Mouse (Mus musculus): ENCODE measurements at regions not wholly inside any gene's neighbourhood (a gene's known extent, or its start where the extent isn't known, plus 50 kb on each side); places are given as distances from the start of the nearest gene placed in this dataset.

- Histone ChIP-seq H3K4me2 (no peak overlapping the region), H3K27me3 (no peaks in the 10 kb centered on the region), H3K27ac (no peak overlapping the region), H3K9ac (no peak overlapping the region), H3K36me3 (no peaks in the 10 kb centered on the region), H3K9me3 (no peaks in the 10 kb centered on the region), H3K4me3 (no peak overlapping the region), H3K4me1 (no peaks in the 10 kb centered on the region)
- WGBS: 88% methylated on average over 6 of the region's 6 CpGs
- ATAC-seq (ENCODE audit: insufficient number of reproducible peaks, low FRiP score, low TSS enrichment, low read depth): no peak
Observed at GRCm38 (mm10) chr9:41400950-41401349, 239.5 kb upstream of the Ubash3b start.

- no peak overlapping the region for H3K27ac ChIP-seq
Observed at GRCm38 (mm10) chr9:41395471-41395870, 234.0 kb upstream of the Ubash3b start.

GRCm38 (mm10) chr9:41391591-41392320 lies 230.3 kb upstream of the Ubash3b start:
- no peak for ATAC-seq (ENCODE audit: insufficient number of reproducible peaks, low FRiP score, low TSS enrichment, low read depth)
- H3K9ac ChIP-seq: no peak overlapping the region
- H3K27ac ChIP-seq: no peak overlapping the region
- H3K9me3 ChIP-seq: no peaks in the 10 kb centered on the region
- H3K4me3 ChIP-seq: no peak overlapping the region
- no peaks in the 10 kb centered on the region for H3K27me3 ChIP-seq
- no peaks in the 10 kb centered on the region for H3K4me1 ChIP-seq
- H3K36me3 ChIP-seq: no peaks in the 10 kb centered on the region; the same call in 1 of the 2 replicates
- WGBS: 59% methylated on average over 6 of the region's 6 CpGs
- H3K4me2 ChIP-seq: no peak overlapping the region

More at GRCm38 (mm10) chr9:41395471-41395870, 234.0 kb upstream of the Ubash3b start:
- no peak overlapping the region for H3K9ac ChIP-seq
- H3K4me3 ChIP-seq: no peak overlapping the region
- ATAC-seq (ENCODE audit: insufficient number of reproducible peaks, low FRiP score, low TSS enrichment, low read depth): no peak
- no peaks in the 10 kb centered on the region for H3K27me3 ChIP-seq
- H3K4me1 ChIP-seq: no peaks in the 10 kb centered on the region
- H3K4me2 ChIP-seq: no peak overlapping the region
- H3K36me3 ChIP-seq: no peaks in the 10 kb centered on the region; the same call in 1 of the 2 replicates
- 30% methylated on average over 4 of the region's 4 CpGs for WGBS
- H3K9me3 ChIP-seq: no peaks in the 10 kb centered on the region

GRCm38 (mm10) chr9:41379283-41379682 lies 217.8 kb upstream of the Ubash3b start:
- Histone ChIP-seq H3K4me3 (no peak overlapping the region), H3K27me3 (no peaks in the 10 kb centered on the region), H3K4me2 (no peak overlapping the region), H3K9me3 (no peaks in the 10 kb centered on the region), H3K4me1 (peaks cover 35% of the 10 kb centered on the region), H3K9ac (no peak overlapping the region), H3K27ac (0 out of 2 replicates have a peak overlapping the region, but pooled peaks have one; percentile 23), H3K36me3 (no peaks in the 10 kb centered on the region)
- WGBS: 88% methylated on average over 1 of the region's 1 CpGs
- ATAC-seq (ENCODE audit: insufficient number of reproducible peaks, low FRiP score, low TSS enrichment, low read depth): no peak

DNA sequence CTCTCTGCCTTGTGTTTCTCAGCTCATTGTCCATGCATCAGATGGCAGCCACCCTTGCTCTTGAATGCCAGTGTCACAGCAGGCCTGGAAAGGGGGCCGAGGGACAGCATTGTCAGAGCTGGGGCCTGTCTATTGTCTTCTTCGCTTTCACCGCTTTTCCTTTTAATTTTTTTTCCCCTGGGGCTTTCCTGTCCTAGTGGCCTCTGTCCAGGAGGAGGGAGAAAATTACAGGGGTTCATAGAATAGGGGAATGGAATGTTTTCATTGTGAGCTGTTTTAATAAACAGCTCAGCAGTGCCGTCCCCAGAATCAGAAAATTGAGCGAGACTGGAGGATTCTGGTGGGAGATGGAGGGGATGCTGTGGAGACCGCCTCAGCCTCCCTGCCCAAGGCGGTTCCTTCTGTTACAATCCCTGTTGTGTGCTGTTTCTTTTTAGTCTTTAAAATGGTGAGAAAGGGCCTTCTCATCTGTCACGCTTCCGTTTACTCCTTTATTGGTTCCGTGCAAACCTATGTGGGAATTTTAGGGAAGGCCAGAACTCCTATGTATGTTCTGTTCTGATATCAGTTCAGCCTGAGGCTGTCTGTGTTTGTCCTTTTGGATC lies 217.2 kb upstream of the Ubash3b start:
- H3K4me2 ChIP-seq: no peak overlapping the region

DNA sequence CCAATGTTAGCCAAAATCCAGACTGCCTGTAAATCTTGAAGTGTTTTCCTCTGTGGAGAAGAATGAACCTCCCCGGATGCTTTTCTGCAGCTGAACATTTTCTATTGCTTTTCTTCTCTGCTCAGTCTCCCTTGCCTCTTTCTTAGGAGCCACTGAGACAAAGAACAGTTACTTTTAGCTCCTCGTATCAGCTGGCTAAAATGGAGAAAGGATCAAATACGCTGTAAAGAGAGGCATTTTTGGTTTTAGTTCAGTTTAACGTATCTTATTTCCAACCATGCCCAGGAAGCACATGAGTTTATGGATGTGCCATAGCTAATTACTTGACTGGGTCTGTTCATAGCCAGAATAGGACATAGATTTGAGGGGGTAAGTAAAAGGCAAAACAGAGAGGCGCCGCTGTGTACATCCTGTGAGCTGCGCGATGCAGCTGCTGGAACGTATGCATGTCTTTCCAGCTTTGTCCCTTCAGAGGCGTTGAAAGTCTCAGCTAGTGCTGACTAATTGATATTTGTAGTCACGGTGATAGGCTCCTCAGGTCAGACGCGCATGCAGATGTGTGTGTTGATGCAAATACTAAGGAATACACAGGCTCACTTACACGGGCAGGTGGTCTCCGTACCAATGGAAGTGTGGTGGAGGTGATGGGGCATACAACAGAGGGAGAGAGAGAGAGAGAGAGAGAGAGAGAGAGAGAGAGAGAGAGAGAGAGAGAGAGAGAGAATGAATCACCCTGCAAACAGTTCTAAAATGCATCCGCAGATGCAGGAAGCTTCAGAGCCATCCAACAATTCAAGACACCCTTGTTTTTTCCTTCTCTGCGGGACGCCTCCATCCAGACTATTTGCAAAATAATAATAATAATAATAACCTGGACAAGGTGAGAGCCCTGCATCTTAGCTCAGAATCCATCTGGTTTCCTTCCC lies 216.5 kb upstream of the Ubash3b start:
- H3K9me3 ChIP-seq: no peaks in the 10 kb centered on the region
- H3K4me1 ChIP-seq: peaks cover 35% of the 10 kb centered on the region
- H3K27ac ChIP-seq: peak overlapping the region; percentile 65
- H3K4me3 ChIP-seq: peak overlapping the region; percentile 13; the same call in 1 of the 2 replicates
- no peaks in the 10 kb centered on the region for H3K36me3 ChIP-seq
- no peaks in the 10 kb centered on the region for H3K27me3 ChIP-seq
- no peak for ATAC-seq (ENCODE audit: insufficient number of reproducible peaks, low FRiP score, low TSS enrichment, low read depth)
- H3K9ac ChIP-seq: no peak overlapping the region
- peak overlapping the region; percentile 17 for H3K4me2 ChIP-seq
- WGBS: 53% methylated on average over 18 of the region's 18 CpGs

More for the DNA sequence above, 217.2 kb upstream of the Ubash3b start:
- H3K4me1 ChIP-seq: peaks cover 35% of the 10 kb centered on the region
- H3K9ac ChIP-seq: no peak overlapping the region
- WGBS: 57% methylated on average over 10 of the region's 10 CpGs
- no peak overlapping the region for H3K4me3 ChIP-seq
- H3K36me3 ChIP-seq: no peaks in the 10 kb centered on the region
- no peaks in the 10 kb centered on the region for H3K27me3 ChIP-seq
- H3K9me3 ChIP-seq: no peaks in the 10 kb centered on the region
- no peak for ATAC-seq (ENCODE audit: insufficient number of reproducible peaks, low FRiP score, low TSS enrichment, low read depth)
- H3K27ac ChIP-seq: peak overlapping the region; percentile 23; the same call in 1 of the 2 replicates

- Histone ChIP-seq H3K9me3 (no peaks in the 10 kb centered on the region), H3K4me1 (peaks cover 35% of the 10 kb centered on the region), H3K9ac (no peak overlapping the region), H3K36me3 (no peaks in the 10 kb centered on the region), H3K27me3 (no peaks in the 10 kb centered on the region), H3K27ac (peak overlapping the region; percentile 76), H3K4me2 (peak overlapping the region; percentile 56), H3K4me3 (peak overlapping the region; percentile 34; the same call in 1 of the 2 replicates)
- ATAC-seq (ENCODE audit: insufficient number of reproducible peaks, low FRiP score, low TSS enrichment, low read depth): no peak
- 43% methylated on average over 8 of the region's 8 CpGs for WGBS
Observed at GRCm38 (mm10) chr9:41376948-41377700, 215.6 kb upstream of the Ubash3b start.

- Histone ChIP-seq H3K27me3 (no peaks in the 10 kb centered on the region), H3K4me1 (peaks cover 35% of the 10 kb centered on the region), H3K36me3 (no peaks in the 10 kb centered on the region), H3K4me2 (peak overlapping the region; percentile 56), H3K27ac (peak overlapping the region; percentile 76), H3K4me3 (peak overlapping the region; percentile 34), H3K9ac (peak overlapping the region; percentile 26), H3K9me3 (no peaks in the 10 kb centered on the region)
- 10% methylated on average over 24 of the region's 24 CpGs for whole genome bisulfite sequencing
- ATAC-seq (ENCODE audit: insufficient number of reproducible peaks, low FRiP score, low TSS enrichment, low read depth): no peak
Observed at GRCm38 (mm10) chr9:41375984-41376651, 214.6 kb upstream of the Ubash3b start.

DNA sequence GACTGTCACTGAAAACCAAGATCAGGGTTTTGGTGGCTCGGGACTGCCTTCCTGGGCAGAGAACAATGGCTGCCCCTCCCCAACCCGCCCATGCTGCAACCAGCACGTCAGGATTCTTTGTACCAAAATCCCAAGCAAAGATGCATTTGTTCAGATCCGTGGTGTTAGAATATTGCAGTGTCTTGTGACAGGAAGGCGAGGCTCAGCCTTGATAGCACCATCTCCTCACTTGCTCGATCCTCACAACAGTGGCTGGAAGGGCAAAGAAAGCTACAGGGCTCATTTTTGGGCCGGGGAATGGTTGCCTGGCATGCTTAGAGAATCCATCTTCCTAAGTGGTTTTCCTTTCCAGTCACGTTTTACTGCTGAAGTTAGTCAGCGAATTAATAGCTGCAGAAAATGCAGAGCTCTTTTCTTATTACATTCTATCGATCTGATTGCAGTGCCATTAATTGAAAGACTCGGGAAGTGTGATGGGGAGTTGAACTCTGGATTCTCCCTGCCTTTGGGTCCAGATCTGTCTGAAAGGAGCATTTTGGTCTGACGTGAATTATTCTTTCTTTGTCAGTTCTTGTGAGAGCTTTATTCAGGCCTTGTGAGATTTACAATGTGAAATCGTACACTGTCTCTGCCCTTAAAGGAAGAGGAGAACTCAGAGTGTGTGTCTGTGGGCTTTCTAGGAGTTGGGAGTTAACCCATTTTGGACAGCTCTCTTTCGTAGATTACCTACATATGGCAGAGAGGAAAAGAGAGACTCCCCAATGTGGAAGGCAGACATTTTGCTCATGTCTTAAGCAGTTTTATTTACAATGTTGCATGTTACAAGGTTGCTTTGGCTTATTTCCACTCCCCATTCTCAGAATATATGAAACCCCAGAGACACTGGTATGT lies 213.3 kb upstream of the Ubash3b start:
- H3K27ac ChIP-seq: peak overlapping the region; percentile 48
- no peak for ATAC-seq (ENCODE audit: insufficient number of reproducible peaks, low FRiP score, low TSS enrichment, low read depth)
- peaks cover 35% of the 10 kb centered on the region for H3K4me1 ChIP-seq
- no peaks in the 10 kb centered on the region for H3K36me3 ChIP-seq
- no peak overlapping the region for H3K4me3 ChIP-seq
- no peaks in the 10 kb centered on the region for H3K27me3 ChIP-seq
- no peak overlapping the region for H3K4me2 ChIP-seq
- no peak overlapping the region for H3K9ac ChIP-seq
- WGBS: 41% methylated on average over 14 of the region's 14 CpGs
- no peaks in the 10 kb centered on the region for H3K9me3 ChIP-seq

DNA sequence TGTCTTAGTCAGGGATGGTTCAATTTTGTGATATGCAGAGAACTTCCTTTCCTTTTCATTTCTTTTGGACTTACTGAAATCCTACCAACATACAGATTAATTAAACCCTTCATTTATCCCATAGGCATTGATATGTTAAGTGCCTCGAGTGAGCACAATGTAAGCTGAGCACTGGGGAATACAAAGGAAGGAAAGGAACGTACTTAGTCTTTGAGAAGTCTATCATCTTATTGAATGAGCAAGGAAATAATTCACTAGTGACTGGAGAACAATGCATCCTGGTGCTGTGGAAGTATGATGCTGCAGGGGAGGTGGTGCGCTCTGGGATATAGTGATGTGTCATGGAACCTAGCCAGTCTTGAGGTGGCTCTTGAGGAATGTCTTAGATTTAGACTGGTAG lies 204.9 kb upstream of the Ubash3b start:
- no peaks in the 10 kb centered on the region for H3K36me3 ChIP-seq
- H3K9me3 ChIP-seq: no peaks in the 10 kb centered on the region
- H3K4me3 ChIP-seq: no peak overlapping the region
- no peak overlapping the region for H3K27ac ChIP-seq
- H3K4me2 ChIP-seq: no peak overlapping the region
- H3K27me3 ChIP-seq: no peaks in the 10 kb centered on the region
- H3K4me1 ChIP-seq: peaks cover 7% of the 10 kb centered on the region; the same call in 1 of the 2 replicates
- 78% methylated on average over 3 of the region's 3 CpGs for WGBS
- ATAC-seq (ENCODE audit: insufficient number of reproducible peaks, low FRiP score, low TSS enrichment, low read depth): no peak
- no peak overlapping the region for H3K9ac ChIP-seq
